Mouse (Mus musculus) midbrain, embryonic 11.5 days (tissue): ENCODE measurements at regions not wholly inside any gene's neighbourhood (a gene's known extent, or its start where the extent isn't known, plus 50 kb on each side); places are given as distances from the start of the nearest gene placed in this dataset.
"Not testable (repeated sequence)": the region's sequence is repeated elsewhere in the genome, so short reads cannot be mapped to it uniquely, and the experiment has no call there.

Source experiments
- ATAC-seq: fragments of 200-750 bp; cut with Nextera tagmentation; 2 replicates; pipeline ENCODE4 v1.8.0; 2017; ENCODE audit warnings: moderate TSS enrichment, moderate library complexity; ENCODE audit not compliant: low FRiP score
- DNase-seq: peaks from one replicate; pipeline ENCODE4 v3.0.0; 2015; ENCODE audit warnings: low spot score; ENCODE audit errors: missing footprints
- H3K27ac ChIP-seq: fragments of 300-500 bp; sonication (generic); 2 replicates; pipeline ENCODE4 v1.5.1; 2014; ENCODE audit warnings: low read depth, low read length
- H3K27me3 ChIP-seq: fragments of 300-500 bp; sonication (generic); 2 replicates; pipeline ENCODE4 v1.6.1; 2014; ENCODE audit warnings: mild to moderate bottlenecking, low read length, moderate library complexity, mixed read lengths; ENCODE audit not compliant: control insufficient read depth, insufficient read depth
- H3K36me3 ChIP-seq: fragments of 300-500 bp; sonication (generic); 2 replicates; pipeline ENCODE4 v1.6.1; 2014; ENCODE audit warnings: mild to moderate bottlenecking, low read length, moderate library complexity, mixed read lengths; ENCODE audit not compliant: control insufficient read depth, insufficient read depth
- H3K4me1 ChIP-seq: fragments of 300-500 bp; sonication (generic); 2 replicates; pipeline ENCODE4 v1.6.1; 2014; ENCODE audit warnings: low read length; ENCODE audit not compliant: control insufficient read depth, insufficient read depth
- H3K4me2 ChIP-seq: fragments of 300-500 bp; sonication (generic); 2 replicates; pipeline ENCODE4 v1.6.1; 2014; ENCODE audit warnings: mild to moderate bottlenecking, moderate library complexity
- H3K4me3 ChIP-seq: fragments of 300-500 bp; sonication (generic); 2 replicates; pipeline ENCODE4 v1.5.1; 2014; ENCODE audit warnings: low read depth, low read length
- H3K9ac ChIP-seq: fragments of 300-500 bp; sonication (generic); 2 replicates; pipeline ENCODE4 v1.6.1; 2014; ENCODE audit warnings: low read length
- H3K9me3 ChIP-seq: fragments of 300-500 bp; sonication (generic); 2 replicates; pipeline ENCODE4 v1.6.1; 2016; ENCODE audit warnings: low read length; ENCODE audit not compliant: control insufficient read depth
- WGBS: fragments of 180-500 bp; shearing (Covaris S2); extraction: QIAGEN DNeasy Blood & Tissue Kit; methylation state at CpG from one replicate; pipeline ENCODE4 v1.1.7; 2014; 5-methylcytosine and 5-hydroxymethylcytosine counted together

DNA sequence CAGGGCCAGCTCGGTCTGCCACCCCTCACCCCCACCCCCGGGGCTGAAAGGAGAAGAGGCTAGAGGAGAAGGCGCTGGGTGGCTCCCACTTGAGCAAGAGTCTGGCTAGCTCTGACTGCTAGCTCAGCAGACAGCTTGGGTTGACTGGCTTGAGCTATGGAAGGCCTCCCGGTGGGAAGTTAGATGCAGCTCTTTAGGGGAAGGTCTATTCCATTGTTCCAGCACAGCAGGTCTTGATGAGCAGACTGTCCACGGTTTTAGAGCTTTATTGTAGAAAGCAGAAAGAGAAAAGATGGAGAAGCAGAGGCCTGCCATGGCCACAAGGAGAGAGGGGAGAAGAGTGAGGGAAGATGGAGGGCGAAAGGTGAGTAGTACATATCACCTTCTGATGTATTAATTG lies 190.9 kb upstream of the Col8a1 start:
- DNase-seq (no peak), ATAC-seq (no peak)
- no peaks in the 10 kb centered on the region for H3K27me3 ChIP-seq
- no peaks in the 10 kb centered on the region for H3K36me3 ChIP-seq
- H3K27ac ChIP-seq = no peak overlapping the region
- no peak overlapping the region for H3K4me2 ChIP-seq
- no peak overlapping the region for H3K4me3 ChIP-seq
- H3K9me3 ChIP-seq = no peaks in the 10 kb centered on the region
- 28% methylated on average over 6 of the region's 6 CpGs for WGBS
- no peak overlapping the region for H3K9ac ChIP-seq
- no peaks in the 10 kb centered on the region for H3K4me1 ChIP-seq

DNA sequence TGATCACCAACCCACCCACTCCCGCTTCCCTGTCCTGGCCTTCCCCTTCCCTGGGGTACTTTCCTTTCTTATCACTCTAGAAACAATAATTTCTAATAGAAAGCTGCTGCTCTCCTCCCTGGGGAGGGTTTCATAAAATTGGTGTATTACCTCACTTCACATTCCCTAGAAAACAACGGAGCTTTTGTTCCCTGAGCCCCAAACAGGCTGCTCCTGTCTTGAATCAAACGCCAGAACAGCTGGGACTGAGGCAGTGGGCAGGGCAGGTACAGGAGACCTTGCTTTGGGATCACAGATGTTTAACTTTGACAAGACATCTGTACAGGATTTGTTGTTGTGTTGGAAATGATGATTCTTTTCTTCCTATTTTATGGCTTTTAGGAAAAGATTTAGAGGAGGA lies 192.8 kb upstream of the Col8a1 start:
- Histone ChIP-seq H3K9me3 (no peaks in the 10 kb centered on the region), H3K4me1 (no peaks in the 10 kb centered on the region), H3K27ac (no peak overlapping the region), H3K4me2 (no peak overlapping the region), H3K36me3 (no peaks in the 10 kb centered on the region), H3K27me3 (no peaks in the 10 kb centered on the region), H3K4me3 (no peak overlapping the region), H3K9ac (no peak overlapping the region)
- 43% methylated on average over 3 of the region's 3 CpGs for WGBS
- ATAC-seq (no peak), DNase-seq (no peak)

DNA sequence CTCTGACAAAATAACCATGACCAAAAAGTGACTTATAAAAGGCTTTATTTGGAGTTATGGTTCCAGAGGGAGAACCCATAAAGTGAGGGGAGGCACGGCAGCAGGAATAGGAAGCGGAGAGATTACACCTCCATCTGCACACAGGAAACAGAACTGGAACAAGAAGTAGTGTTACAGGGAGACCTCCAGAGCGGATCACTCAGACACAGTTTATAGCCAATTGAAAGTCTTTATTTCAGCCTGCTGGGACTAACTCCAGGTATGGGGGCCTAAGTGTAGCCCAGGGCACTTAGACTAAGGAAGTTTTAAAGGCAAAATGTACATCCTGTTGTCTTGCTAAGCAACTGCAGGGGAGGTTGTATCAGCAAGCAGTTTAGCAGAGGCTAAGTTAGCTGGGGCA lies 195.1 kb upstream of the Col8a1 start:
- Histone ChIP-seq H3K27me3 (no peaks in the 10 kb centered on the region), H3K9me3 (no peaks in the 10 kb centered on the region), H3K27ac (no peak overlapping the region), H3K4me1 (no peaks in the 10 kb centered on the region), H3K4me2 (no peak overlapping the region), H3K36me3 (no peaks in the 10 kb centered on the region), H3K4me3 (no peak overlapping the region), H3K9ac (no peak overlapping the region)
- WGBS = 87% methylated on average over 3 of the region's 3 CpGs
- ATAC-seq = no peak
- DNase-seq = no peak

DNA sequence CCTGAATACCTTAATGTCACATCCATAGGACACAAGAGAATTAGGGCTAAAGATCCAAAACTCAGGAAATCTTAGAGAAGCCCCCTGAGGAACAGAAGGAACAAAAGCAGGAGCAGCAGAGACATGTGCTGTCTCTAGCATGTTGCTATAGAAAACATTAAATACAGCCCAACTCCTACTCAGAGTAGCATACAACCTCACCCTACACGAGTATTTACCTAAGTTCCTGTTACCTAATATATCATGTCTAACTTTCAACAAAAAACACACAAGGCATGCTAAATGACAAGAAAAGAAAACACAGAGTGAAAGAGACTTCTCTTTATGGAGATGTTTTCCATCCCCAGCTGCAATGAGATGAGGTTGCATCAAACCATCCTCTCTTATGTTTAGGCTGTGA lies 216.4 kb upstream of the Col8a1 start:
- H3K4me2 ChIP-seq = no peak overlapping the region
- no peaks in the 10 kb centered on the region for H3K36me3 ChIP-seq
- H3K27ac ChIP-seq = no peak overlapping the region
- DNase-seq (no peak), ATAC-seq (no peak)
- H3K4me3 ChIP-seq = no peak overlapping the region
- no peaks in the 10 kb centered on the region for H3K9me3 ChIP-seq
- 86% methylated on average over 1 of the region's 1 CpGs for WGBS
- no peaks in the 10 kb centered on the region for H3K4me1 ChIP-seq
- no peak overlapping the region for H3K9ac ChIP-seq
- H3K27me3 ChIP-seq = no peaks in the 10 kb centered on the region

DNA sequence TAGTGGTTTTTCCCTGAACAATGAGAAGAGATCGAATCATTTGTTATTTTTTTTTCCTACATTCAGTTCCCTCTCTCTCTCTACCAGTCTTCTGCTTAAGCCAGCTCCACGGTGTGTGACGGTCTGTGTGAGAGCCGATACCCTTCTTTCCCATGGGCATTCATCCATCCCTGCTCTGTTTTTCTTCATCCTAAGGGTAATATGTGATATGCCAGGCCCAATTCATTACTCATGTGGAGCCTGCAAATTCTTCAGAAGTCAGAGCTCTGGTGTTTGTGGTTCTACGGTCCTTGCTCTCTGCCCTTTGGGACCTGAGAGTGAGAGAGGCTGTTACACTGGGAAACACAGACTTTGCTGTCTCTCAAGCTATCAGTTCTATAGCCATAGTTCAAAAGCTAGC lies 229.6 kb upstream of the Col8a1 start:
- H3K4me2 ChIP-seq = no peak overlapping the region
- no peak overlapping the region for H3K27ac ChIP-seq
- H3K9me3 ChIP-seq = no peaks in the 10 kb centered on the region
- no peak overlapping the region for H3K4me3 ChIP-seq
- DNase-seq (no peak), ATAC-seq (no peak)
- WGBS = 79% methylated on average over 5 of the region's 5 CpGs
- H3K36me3 ChIP-seq = no peaks in the 10 kb centered on the region
- no peaks in the 10 kb centered on the region for H3K27me3 ChIP-seq
- no peak overlapping the region for H3K9ac ChIP-seq
- H3K4me1 ChIP-seq = no peaks in the 10 kb centered on the region

DNA sequence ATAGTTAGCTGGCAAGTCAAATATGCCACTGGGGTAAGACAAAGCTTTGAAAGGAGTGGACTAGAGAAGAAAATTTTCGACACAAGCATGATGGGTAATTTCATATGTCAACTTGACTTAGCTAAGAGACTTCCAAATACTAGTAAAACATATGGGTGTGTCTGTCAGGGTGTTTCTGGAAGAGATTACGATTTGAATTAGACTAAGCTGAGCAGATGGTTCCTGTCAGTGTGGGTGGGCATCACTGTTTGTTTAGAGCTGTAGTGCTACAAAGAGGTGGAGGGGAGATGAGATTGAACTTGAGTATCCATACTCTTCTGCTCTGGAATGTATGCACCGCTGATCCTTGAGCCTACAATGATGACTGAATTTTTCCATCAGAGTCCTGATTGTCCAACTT lies 251.2 kb upstream of the Col8a1 start:
- Histone ChIP-seq H3K27ac (no peak overlapping the region), H3K4me3 (no peak overlapping the region), H3K9me3 (no peaks in the 10 kb centered on the region), H3K27me3 (no peaks in the 10 kb centered on the region), H3K4me1 (no peaks in the 10 kb centered on the region), H3K4me2 (no peak overlapping the region), H3K36me3 (no peaks in the 10 kb centered on the region), H3K9ac (no peak overlapping the region)
- DNase-seq = no peak
- 84% methylated on average over 3 of the region's 3 CpGs for WGBS
- ATAC-seq = no peak

DNA sequence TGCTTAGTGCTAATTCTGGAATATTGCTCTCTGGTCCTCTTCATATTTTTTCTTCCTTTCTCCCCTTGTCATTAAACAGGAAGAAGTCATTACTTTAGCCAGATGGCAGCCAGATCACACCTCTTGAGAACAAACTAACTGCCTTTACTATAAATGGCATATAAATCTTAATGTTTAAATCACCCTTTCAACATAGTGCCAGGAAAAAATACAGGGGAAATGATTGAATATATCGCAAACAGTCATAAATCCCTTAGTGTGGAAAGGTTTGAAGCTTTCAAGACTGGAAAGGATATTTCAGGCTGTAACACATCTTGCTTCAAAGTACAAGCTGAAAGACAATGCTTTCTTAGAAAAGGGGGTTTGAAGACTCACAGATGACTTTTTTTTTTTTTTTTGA lies 259.0 kb upstream of the Col8a1 start:
- Histone ChIP-seq H3K4me3 (no peak overlapping the region), H3K36me3 (no peaks in the 10 kb centered on the region), H3K9me3 (no peaks in the 10 kb centered on the region), H3K27me3 (no peaks in the 10 kb centered on the region), H3K4me1 (no peaks in the 10 kb centered on the region), H3K27ac (no peak overlapping the region), H3K4me2 (no peak overlapping the region), H3K9ac (no peak overlapping the region)
- 90% methylated on average over 1 of the region's 1 CpGs for WGBS
- ATAC-seq = no peak
- no peak for DNase-seq

DNA sequence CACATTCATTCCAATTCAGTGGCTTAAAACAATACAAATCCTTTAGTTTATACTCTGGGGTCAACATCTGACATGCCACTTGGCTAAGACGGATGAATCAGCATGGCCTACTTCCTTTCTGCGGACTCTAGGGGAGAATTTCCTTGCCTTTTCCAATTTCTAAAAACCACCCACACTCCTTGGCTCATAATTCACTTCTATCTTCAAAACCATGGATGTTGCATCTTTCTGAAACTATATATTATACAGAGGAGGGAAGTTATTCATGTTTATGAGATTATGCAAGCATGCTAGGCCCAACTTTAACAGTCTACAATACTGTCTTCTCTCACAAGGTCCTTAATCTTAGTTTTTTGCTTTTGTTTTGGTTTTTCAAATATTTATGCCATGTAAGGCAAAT lies 273.0 kb upstream of the Col8a1 start:
- DNase-seq = no peak
- Histone ChIP-seq H3K4me2 (no peak overlapping the region), H3K9ac (no peak overlapping the region), H3K4me3 (no peak overlapping the region), H3K27me3 (no peaks in the 10 kb centered on the region), H3K9me3 (no peaks in the 10 kb centered on the region), H3K36me3 (no peaks in the 10 kb centered on the region), H3K27ac (no peak overlapping the region), H3K4me1 (no peaks in the 10 kb centered on the region)
- no peak for ATAC-seq
- WGBS = 91% methylated on average over 2 of the region's 2 CpGs

DNA sequence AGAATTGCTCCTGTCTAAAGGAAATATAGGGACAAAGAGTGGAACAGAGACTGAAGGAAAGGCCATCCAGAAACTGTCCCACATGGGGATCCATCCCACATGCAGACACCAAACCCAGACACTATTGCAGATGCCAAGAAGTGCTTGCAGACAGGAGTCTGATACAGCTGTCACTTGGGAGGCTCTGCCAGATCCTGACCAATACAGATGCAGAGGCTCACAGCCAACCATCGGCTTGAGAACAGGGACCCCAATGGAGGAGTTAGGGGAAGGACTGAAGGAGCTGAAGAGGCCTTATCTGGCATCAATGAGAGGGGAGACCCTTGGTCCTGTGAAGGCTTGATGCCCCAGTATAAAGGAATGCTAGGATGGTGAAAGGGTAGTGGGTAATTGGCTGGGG lies 274.0 kb upstream of the Col8a1 start:
- not testable (repeated sequence) for DNase-seq, H3K4me3 ChIP-seq, H3K27ac ChIP-seq, ATAC-seq, H3K27me3 ChIP-seq, H3K9me3 ChIP-seq, H3K9ac ChIP-seq, H3K4me1 ChIP-seq, H3K4me2 ChIP-seq, H3K36me3 ChIP-seq
- 72% methylated on average over 1 of the region's 1 CpGs for WGBS

DNA sequence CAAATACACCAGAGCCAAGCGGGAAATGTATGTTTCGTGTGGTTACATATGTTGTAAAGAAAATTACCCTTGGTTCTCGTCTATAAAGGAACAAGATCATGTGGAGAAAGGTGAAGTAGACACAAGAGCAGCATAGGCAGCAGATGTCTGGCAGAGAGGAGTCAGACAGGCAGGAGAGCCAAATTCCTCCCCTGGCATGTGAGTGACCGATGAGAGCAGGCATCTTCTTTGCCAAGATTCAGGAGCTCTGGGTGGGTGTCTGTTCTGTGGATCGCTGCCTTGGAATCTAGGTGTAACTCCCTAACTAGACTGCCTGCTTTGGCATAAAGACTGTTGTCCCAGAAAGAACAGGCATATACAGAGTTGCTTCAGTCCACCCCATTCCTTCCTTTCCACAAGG lies 275.1 kb upstream of the Col8a1 start:
- no peak for DNase-seq
- Histone ChIP-seq H3K4me1 (no peaks in the 10 kb centered on the region), H3K36me3 (no peaks in the 10 kb centered on the region), H3K27me3 (no peaks in the 10 kb centered on the region), H3K27ac (no peak overlapping the region), H3K9ac (no peak overlapping the region), H3K4me2 (no peak overlapping the region), H3K4me3 (no peak overlapping the region), H3K9me3 (no peaks in the 10 kb centered on the region)
- 87% methylated on average over 5 of the region's 5 CpGs for WGBS
- ATAC-seq = no peak
